Mouse (Mus musculus) intestine, embryonic 16.5 days (tissue): ENCODE results near the gene Shc1. TPM values are rescaled to one million over a fixed set of nuclear protein-coding genes. Genes with fewer than 3 reads are reported as not detected.

Experiments
- ATAC-seq: fragments of 200-750 bp; cut with Nextera tagmentation; 2 replicates; pipeline ENCODE4 v1.8.0; 2017; ENCODE audit warnings: moderate TSS enrichment, moderate library complexity
- H3K27ac ChIP-seq: fragments of 300-500 bp; sonication (generic); 2 replicates; pipeline ENCODE4 v1.5.1; 2014; ENCODE audit warnings: mild to moderate bottlenecking, low read length
- H3K27me3 ChIP-seq: fragments of 300-500 bp; sonication (generic); replicated peaks from 2 replicates; pipeline ENCODE4 v1.6.1; 2014; ENCODE audit warnings: low read length, control low read depth, mixed read lengths; ENCODE audit not compliant: control insufficient read depth, insufficient read depth
- H3K36me3 ChIP-seq: fragments of 300-500 bp; sonication (generic); 2 replicates; pipeline ENCODE4 v1.6.1; 2014; ENCODE audit warnings: low read length, control low read depth; ENCODE audit not compliant: control insufficient read depth, insufficient read depth
- H3K4me1 ChIP-seq: fragments of 300-500 bp; sonication (generic); 2 replicates; pipeline ENCODE4 v1.6.1; 2014; ENCODE audit warnings: low read length, control low read depth, mixed read lengths; ENCODE audit not compliant: control insufficient read depth, insufficient read depth
- H3K4me2 ChIP-seq: fragments of 300-500 bp; sonication (generic); 2 replicates; pipeline ENCODE4 v1.6.1; 2014; ENCODE audit warnings: low read depth, low read length, control low read depth
- H3K4me3 ChIP-seq: fragments of 300-500 bp; sonication (generic); 2 replicates; pipeline ENCODE4 v1.5.1; 2014; ENCODE audit warnings: mild to moderate bottlenecking, low read length
- H3K9ac ChIP-seq: fragments of 300-500 bp; sonication (generic); 2 replicates; pipeline ENCODE4 v1.6.1; 2014; ENCODE audit warnings: low read depth, low read length
- H3K9me3 ChIP-seq: fragments of 300-500 bp; sonication (generic); 2 replicates; pipeline ENCODE4 v1.6.1; 2016; ENCODE audit warnings: low read length, control low read depth; ENCODE audit not compliant: control insufficient read depth
- WGBS: fragments of 180-500 bp; shearing (Covaris S2); extraction: QIAGEN DNeasy Blood & Tissue Kit; methylation state at CpG from one replicate; pipeline ENCODE4 v1.1.7; 2014; 5-methylcytosine and 5-hydroxymethylcytosine counted together
- polyA plus RNA-seq: library from polyadenylated mRNA; unstranded; fragments of >200 nt; fragmentation: Nextera tagmentation; extraction: Ambion mirVana; gene quantifications from 2 replicates; pipeline ENCODE4 v1.2.1, GENCODE M21; 2015

Shc1 gene
- 85.4 and 89.1 TPM in 2 replicates for polyA plus RNA-seq

DNA sequence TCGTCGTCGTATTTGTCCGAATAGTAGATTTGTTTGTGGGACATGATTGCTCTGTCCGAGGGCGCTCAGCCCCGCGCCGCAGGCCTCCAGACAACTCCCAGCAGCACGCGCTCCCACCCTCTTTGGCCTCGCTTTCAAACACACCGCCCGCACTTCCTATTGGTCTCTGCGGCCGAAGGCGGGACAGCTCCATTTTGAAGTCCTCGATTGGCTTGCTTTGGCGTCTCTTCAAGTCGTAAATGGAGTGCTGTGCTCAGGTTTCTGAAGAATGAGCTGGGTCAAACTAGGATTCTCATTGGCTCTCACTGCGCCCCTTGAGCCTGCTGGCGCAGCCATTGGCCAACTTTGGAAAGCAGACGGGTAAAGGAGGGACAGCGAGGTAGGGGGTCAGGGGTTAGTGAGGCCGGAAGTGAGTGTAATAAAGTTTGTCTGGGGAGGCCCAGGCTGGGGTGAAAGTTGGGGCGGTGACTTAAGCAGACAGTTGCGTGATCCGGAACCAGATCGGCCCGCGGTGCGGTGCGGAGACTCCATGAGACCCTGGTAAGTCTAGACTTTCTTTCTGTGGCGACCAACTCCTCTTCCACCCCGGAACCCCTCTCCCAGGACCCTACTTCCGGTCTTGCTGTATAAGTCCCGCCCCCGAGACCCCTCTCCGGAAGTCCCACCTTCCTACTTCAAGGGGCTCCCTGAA, at the start of gene Shc1, which contains the start of gene Cks1b:
TSS of gene Shc1 (plus strand) at position 274 of the 691 bp plus-strand sequence.
TSS of gene Cks1b (minus strand) at position 214 of the 691 bp plus-strand sequence.
- Histone ChIP-seq H3K4me3 (peak within 1 kb of the TSS; percentile 60), H3K9ac (peak within 1 kb of the TSS; percentile 72), H3K4me1 (peaks cover 28% of the 10 kb centered on the region), H3K27ac (peak within 1 kb of the TSS; percentile 98), H3K36me3 (peaks cover 19% of the 10 kb centered on the region), H3K4me2 (peak within 1 kb of the TSS; percentile 86), H3K27me3 (no peaks in the 10 kb centered on the region), H3K9me3 (no peaks in the 10 kb centered on the region)
- under 1% methylated on average over 39 of the region's 39 CpGs for WGBS
- peak; percentile 94 for ATAC-seq

DNA sequence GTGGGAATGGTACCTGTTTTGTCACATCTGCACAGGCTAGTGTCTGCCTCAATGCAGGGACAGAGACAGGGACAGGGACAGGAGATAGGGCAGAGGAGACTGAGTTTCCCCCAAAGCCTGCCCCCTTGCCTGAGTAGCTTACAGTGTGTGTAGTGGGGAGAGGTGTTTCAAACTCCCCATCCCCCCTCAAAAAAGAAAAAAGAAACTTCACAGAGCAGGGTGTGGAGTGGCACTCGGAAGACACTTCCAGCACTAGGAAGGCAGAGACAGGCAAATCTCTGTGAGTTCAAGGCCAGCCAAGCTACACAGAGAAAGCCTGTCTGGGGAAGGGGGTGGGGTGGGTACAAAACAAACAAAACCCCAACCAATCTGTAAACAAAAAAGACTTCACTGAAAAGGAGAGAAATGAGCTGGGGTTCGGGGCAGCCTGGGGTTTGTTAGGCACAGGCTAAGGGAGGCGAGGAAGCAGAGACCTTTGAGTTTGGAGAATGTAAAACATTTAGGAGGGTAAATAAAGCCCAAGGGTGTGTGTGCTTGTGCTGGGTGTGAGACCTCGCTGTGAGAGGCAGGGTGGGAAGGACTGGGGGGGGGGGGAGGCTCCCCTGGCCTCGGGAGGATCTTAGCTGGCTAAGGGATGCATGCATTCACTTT, 44.5 kb upstream of the Shc1 start:
- ATAC-seq, result no peak
- 38% methylated on average over 5 of the region's 5 CpGs for WGBS
- no peak overlapping the region for H3K4me3 ChIP-seq
- no peak overlapping the region for H3K9ac ChIP-seq
- peak overlapping the region; percentile 33; the same call in 1 of the 2 replicates for H3K27ac ChIP-seq
- H3K4me2 ChIP-seq, result no peak overlapping the region
- no peaks in the 10 kb centered on the region for H3K36me3 ChIP-seq
- H3K27me3 ChIP-seq, result no peaks in the 10 kb centered on the region
- H3K9me3 ChIP-seq, result no peaks in the 10 kb centered on the region
- peaks cover 10% of the 10 kb centered on the region for H3K4me1 ChIP-seq

DNA sequence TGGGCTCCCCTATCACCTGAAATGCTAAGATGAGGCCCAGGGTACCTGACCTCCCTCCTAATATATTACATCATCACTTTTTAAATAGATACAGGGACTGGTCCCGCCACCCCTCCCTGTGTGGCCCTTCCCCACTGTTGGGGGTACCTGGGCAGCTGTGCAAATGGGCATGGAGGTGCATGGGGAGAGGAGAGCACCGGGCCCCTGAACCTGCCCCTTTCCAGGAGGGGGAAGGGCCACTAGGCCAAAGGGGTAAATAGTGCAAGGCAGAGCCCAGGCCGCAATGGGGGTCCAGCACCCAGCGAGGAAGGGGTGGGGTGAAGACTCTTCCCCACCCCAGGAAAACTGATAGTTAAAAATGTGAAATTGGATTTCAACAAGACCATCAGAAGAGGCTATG, 40.4 kb upstream of the Shc1 start:
- peaks cover 2% of the 10 kb centered on the region; the same call in 1 of the 2 replicates for H3K36me3 ChIP-seq
- no peak overlapping the region for H3K27ac ChIP-seq
- H3K4me3 ChIP-seq, result no peak overlapping the region; the same call in 1 of the 2 replicates
- H3K9ac ChIP-seq, result peak overlapping the region; percentile 72
- no peaks in the 10 kb centered on the region for H3K9me3 ChIP-seq
- WGBS, result 70% methylated on average over 4 of the region's 4 CpGs
- peaks cover 19% of the 10 kb centered on the region for H3K4me1 ChIP-seq
- ATAC-seq, result peak; percentile 2; the same call in 1 of the 2 replicates
- H3K4me2 ChIP-seq, result peak overlapping the region; percentile 80; the same call in 1 of the 2 replicates
- no peaks in the 10 kb centered on the region for H3K27me3 ChIP-seq

DNA sequence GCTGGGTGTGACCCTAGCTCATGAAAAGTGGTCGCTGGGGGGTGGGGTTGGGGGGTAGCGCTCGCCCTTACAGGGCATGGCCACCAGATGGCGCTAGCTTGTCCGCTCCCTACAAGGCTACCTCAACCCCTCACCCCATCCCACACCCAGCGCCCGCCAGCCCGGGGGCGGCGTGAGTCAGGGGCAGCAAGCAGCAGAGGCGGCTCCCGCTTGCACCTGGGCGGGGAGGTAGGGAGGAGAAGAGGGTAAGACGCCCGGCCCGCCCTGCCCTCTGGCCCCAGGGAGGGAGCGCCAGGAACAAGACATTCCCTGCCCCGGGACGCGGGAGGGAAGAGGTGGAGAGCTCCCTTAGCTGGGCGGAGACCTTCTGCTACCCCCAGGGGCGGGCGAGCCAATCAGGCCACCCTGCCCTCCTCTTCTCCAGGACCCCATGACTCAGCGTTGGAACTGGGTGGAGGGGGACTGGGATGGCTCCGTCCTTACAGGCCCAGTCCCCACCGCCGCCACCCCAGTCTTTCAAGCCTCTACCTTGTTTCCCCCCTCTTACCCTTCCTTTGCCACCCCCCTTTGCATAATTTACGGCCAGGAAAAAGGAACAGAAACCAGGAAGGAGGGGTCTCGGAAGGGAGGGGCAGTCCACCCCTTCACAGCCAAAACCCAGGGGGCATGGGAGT, 39.7 kb upstream of the Shc1 start:
- peak; percentile 89 for ATAC-seq
- peaks cover 2% of the 10 kb centered on the region; the same call in 1 of the 2 replicates for H3K36me3 ChIP-seq
- peak overlapping the region; percentile 56 for H3K4me3 ChIP-seq
- peak overlapping the region; percentile 72 for H3K9ac ChIP-seq
- peaks cover 19% of the 10 kb centered on the region for H3K4me1 ChIP-seq
- WGBS, result 2% methylated on average over 29 of the region's 29 CpGs
- peak overlapping the region; percentile 66 for H3K27ac ChIP-seq
- H3K9me3 ChIP-seq, result no peaks in the 10 kb centered on the region
- H3K27me3 ChIP-seq, result no peaks in the 10 kb centered on the region
- peak overlapping the region; percentile 80 for H3K4me2 ChIP-seq

DNA sequence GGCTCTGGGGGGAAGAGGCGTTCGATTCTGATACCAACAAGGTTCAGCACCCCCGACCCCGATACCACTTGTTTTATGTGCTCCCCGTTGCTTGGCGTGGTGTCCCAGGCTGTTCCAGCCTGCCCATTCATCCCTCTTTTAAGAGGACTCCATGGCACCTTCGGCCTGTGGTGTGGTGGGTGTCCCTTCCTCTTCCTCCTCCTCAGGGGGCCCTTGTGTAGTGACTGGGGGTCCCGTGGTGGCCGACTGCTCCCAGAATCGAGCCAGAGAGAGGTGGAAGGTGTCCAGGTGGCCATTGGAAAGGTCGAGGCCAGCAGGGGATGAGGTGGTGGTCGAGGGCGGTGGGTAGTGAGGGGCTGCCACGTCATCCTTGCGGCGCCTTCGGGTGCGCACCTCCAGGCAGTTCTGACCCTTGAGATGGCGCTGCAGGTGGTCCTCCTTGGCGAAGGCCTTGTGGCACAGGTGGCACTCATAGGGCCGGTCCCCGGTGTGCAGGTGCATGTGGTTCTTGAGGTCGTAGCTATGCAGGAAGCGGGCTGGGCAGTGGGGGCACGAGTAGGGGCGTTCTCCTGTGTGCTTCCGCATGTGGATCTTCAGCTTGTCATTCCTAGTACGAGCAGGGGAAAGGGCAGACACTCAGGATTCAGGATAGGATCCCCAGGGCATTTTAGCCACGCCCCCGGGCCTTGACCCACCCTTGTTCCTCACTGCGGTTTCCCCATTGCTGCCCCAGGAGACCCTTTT, 38.7 kb upstream of the Shc1 start:
- H3K4me2 ChIP-seq, result peak overlapping the region; percentile 80; the same call in 1 of the 2 replicates
- ATAC-seq, result no peak
- H3K36me3 ChIP-seq, result peaks cover 4% of the 10 kb centered on the region; the same call in 1 of the 2 replicates
- no peaks in the 10 kb centered on the region for H3K9me3 ChIP-seq
- H3K4me1 ChIP-seq, result peaks cover 26% of the 10 kb centered on the region
- H3K9ac ChIP-seq, result no peak overlapping the region; the same call in 1 of the 2 replicates
- 86% methylated on average over 31 of the region's 31 CpGs for WGBS
- no peaks in the 10 kb centered on the region for H3K27me3 ChIP-seq
- no peak overlapping the region; the same call in 1 of the 2 replicates for H3K27ac ChIP-seq
- no peak overlapping the region for H3K4me3 ChIP-seq

DNA sequence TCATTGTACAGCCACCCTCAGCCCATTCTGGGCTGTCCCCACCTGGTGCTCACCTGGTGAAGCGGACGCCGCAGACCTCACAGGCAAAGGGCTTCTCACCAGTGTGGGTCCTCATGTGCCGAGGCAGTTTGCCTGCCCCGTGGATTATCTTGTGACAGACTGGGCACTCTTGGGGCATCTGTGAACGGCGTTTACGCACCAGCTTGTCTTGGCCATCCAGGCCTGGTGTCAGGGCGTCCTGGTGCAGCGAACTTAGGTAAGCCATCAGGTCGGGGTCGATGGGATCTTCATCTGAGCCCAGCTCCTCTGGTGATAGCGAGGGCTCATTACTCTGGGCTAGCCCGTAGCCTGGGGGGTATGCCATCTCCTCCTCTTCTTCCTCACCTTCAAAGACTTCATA, 38.0 kb upstream of the Shc1 start:
- no peak overlapping the region for H3K27ac ChIP-seq
- ATAC-seq, result no peak
- peaks cover 33% of the 10 kb centered on the region for H3K4me1 ChIP-seq
- peaks cover 4% of the 10 kb centered on the region; the same call in 1 of the 2 replicates for H3K36me3 ChIP-seq
- H3K27me3 ChIP-seq, result no peaks in the 10 kb centered on the region
- H3K4me2 ChIP-seq, result no peak overlapping the region
- WGBS, result 93% methylated on average over 14 of the region's 14 CpGs
- no peak overlapping the region for H3K9ac ChIP-seq
- H3K9me3 ChIP-seq, result no peaks in the 10 kb centered on the region
- H3K4me3 ChIP-seq, result no peak overlapping the region

DNA sequence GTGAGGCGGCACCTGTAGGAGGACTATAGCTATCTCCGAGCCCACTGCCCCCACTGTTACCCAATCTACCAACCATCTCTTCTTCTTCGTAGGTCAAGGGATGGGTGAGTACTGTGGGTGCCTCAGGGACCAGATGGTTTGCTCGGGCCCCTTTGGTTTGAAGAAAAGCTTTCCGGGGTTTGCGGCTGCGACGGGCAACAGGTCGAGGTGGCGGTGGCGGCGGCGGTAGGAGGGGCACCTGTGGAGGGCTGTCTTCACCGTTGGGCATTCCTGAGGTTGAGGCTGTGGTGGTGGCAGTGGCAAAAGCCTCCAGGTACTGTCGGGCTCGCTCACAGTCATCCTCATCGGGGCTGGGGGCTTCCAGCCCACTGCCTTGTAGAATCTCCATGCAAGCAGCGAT, 37.5 kb upstream of the Shc1 start:
- 94% methylated on average over 18 of the region's 18 CpGs for WGBS
- Histone ChIP-seq H3K9me3 (no peaks in the 10 kb centered on the region), H3K9ac (no peak overlapping the region), H3K36me3 (peaks cover 4% of the 10 kb centered on the region; the same call in 1 of the 2 replicates), H3K27ac (no peak overlapping the region), H3K4me3 (no peak overlapping the region), H3K4me1 (peaks cover 38% of the 10 kb centered on the region), H3K4me2 (no peak overlapping the region), H3K27me3 (no peaks in the 10 kb centered on the region)
- no peak for ATAC-seq

DNA sequence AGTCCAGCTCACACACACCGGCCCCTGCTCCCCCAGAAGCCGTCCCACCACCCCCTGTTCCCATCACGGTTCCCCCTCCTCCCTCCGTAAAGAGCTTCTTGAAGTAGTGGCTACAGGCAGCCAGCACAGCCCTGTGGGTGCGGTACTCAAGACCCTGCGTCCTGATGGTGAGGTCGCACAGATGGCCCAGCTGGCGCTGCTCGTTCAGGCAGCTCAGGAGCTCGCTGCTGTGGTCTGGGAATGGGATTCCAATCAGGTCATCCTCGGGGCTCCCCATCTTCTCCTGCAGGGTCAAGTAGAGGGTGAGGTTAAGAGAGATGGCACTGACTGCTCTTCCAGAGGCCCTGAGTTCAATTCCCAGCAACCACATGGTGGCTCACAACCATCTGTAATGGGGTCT, 37.0 kb upstream of the Shc1 start:
- H3K9me3 ChIP-seq, result no peaks in the 10 kb centered on the region
- H3K27me3 ChIP-seq, result no peaks in the 10 kb centered on the region
- no peak overlapping the region for H3K4me2 ChIP-seq
- peaks cover 4% of the 10 kb centered on the region; the same call in 1 of the 2 replicates for H3K36me3 ChIP-seq
- no peak overlapping the region for H3K4me3 ChIP-seq
- ATAC-seq, result no peak
- H3K9ac ChIP-seq, result no peak overlapping the region
- no peak overlapping the region for H3K27ac ChIP-seq
- 77% methylated on average over 11 of the region's 11 CpGs for WGBS
- peaks cover 39% of the 10 kb centered on the region for H3K4me1 ChIP-seq
